Mouse (Mus musculus) right cerebral cortex, postnatal 4 days (tissue): ENCODE data around the gene Gng2.
"Not testable (repeated sequence)": the region's sequence is repeated elsewhere in the genome, so short reads cannot be mapped to it uniquely, and the experiment has no call there.

Experiments used
- DNase-seq: peaks from one replicate; pipeline ENCODE4 v3.0.0-alpha.2; 2022

The Gng2 gene

DNA sequence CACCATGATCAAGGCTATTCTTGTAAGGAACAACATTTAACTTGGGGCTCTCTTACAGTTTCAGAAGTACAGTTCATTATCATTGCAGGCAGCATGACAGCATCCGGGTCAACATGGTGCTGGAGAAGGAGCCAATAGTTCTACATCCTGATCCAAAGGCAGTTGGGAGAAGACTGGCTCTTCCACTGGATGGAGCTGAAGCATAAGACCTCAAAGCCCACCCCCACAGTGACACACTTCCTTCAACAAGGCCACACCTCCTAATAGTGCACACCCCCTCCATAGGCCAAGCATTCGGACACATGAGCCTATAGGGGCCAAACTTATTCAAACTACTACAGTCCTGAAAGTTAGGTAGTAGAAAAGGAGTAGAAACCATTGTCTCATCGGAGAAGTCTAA is 42.3 kb downstream of the Gng2 start:
- no peak for DNase-seq

DNA sequence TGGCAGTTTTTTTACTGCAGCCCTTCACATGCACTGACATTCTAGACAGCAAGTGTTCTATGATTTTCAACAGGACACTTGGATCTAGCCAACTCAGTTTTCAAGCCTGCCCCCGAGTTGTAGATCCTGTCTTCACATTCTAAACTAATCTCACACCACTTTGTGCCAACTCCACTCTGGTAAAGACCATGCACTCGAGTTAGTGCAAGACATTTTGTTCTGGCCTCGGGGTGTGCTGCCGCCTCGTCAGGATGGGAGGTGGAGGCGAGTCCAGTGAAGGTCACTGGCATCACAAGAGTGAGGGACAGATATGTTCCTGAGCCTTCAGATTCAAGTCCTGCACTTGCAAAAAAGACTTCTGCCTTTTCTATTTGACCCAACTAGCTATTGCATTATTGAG is 44.1 kb downstream of the Gng2 start:
- no peak for DNase-seq

DNA sequence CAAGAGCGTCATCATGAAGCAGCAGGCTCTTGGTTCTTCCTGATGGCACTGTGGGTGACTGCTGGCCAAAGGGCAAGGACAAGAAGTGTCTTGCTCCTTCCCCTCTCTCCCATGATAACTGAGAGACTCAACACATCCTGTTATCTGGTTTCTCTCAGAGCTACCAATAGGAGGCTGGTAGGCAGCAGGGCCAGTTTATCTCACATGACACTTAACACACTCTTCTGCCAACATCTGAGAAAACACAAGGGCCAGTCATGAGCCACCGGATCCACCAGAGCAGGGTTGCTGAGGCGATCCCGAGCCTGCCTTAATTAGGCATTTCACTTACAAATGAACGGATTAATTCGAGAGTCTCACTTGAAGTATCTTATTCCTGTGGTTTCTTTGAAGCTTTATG is 49.5 kb downstream of the Gng2 start:
- DNase-seq: no peak

DNA sequence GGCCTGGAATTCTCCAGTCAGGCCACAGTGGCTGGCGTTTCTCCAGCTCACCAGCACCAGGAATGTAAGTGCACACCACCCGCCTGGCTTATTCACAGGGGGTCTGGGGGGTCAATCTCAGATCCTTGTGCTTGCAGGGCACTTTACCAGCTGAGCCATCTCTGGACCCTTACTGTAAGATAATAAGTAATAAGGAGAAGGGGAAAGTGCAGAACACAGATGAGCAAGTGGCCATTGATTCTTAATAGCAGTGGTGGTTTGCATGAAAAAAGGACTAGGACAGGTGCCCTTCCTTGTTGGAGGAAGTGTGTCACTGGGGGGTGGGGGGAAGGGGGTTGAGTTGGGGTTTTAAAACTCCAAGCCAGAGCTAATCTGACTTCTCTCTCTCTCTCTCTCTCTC is 50.3 kb downstream of the Gng2 start:
- DNase-seq: no peak

DNA sequence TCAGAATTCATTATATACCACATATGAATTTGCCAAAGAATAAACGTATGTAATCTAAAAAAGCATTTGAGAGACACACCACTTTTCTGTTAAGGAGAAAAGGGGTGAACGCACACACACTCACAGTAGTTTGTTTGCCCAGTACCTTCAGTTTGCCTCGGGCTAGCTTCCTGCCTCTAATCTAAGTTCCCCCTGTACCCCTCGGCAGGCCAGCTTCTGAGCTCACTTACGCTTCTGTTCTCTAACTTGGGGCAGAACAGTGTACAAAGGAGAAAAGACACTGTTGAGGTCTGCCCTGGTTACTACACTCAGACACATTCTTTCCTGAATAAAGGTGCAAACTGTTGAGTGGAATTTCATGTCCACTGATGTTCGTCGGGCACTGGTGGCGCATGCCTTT is 51.1 kb downstream of the Gng2 start:
- DNase-seq: no peak

DNA sequence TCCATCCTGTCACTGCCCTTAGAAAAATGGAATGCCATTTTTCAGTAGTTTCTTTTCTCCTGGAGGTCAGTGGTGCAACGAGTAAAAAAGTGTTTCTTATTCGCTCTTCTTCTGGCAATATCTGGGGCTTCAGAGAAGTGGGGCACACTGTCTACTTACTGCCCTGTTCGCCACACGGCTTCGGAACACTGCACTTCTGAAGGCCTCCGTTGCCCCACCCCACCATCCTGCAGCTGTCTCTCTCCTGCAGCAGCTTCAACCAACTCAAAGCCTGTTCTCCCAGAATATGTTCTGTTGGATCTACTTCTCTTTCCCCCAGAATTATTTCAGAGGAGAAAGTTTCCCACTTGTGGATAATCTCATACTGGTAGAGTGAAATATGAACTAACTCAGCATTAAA is 52.3 kb downstream of the Gng2 start:
- DNase-seq: no peak

DNA sequence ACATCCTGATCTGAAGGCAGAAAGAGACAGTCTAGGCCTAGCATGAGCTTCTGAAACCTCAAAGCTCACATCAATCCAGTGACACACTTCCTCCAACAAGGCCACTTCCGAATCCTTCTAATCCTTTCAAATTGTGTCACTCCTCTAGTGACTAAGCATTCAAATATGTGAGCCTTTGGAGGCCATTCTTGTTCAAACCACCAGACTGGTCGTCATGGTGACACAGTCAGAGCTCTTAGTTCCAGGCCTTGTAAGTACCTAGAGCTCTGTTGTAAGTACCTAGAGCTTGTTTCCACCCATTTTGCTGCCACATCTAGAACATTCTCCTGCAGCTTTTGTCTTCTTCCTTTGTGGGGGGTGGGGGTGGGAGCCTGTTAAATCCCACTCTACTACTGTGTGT is 53.3 kb downstream of the Gng2 start:
- DNase-seq: no peak

DNA sequence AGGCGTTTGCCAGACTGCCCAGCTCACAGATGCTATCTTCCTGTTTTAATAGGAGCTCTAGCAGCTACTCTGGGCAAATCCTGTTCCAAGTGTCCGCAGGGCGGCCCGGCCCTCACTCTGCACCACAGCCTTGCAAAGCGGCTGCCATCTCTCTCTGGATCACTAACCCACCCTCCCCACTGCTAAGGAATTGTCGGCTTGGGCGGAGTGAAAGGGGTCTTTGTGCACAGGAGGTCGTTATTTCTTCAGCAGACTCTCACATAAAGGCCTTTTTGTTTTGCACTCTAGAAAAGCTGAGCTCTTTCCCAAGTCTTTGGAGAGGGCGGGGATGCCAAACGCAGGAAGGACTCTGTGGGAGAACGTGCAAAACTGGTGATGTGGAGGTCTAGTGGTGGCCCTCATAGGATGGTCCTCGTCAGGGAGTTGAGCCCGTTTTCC is 57.2 kb downstream of the Gng2 start:
- DNase-seq: no peak

DNA sequence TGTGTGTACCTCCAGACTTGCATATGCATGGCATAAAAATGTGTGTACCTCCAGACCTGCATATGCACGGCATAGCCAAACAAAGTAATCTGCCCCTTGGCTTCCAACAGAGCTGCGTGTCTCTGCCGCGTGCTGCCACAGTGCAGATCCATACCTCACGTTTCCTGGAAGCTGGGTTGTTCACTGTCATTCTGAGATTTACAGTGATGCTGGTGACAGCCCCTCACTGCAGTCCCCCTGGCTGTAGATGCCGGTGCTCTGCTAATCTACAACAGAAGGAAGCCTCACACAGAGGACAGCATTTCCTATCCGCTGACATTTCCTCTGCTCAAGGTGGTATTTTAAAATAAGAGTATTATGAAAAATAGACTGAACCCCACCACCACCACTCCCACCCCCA is 57.6 kb downstream of the Gng2 start:
- DNase-seq: no peak

DNA sequence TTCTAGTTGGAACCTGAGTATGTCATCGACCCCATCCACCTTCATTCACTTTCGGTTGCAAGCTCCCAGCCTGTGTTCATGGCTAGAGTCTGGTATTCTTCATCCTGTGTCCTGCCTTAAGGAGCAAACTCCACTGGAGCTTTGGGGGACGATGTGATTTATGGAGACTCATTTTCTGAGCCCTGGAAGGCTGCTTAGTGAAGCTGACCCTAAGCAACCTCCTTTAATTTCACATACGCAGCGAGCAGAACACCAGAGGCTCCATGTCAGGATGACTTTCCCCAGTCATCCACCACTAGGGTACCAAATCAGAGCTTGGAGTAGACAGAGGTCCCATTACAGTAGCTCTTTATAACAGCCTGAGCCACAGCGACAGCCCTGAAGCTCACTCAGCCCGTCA is 59.9 kb downstream of the Gng2 start:
- no peak for DNase-seq

DNA sequence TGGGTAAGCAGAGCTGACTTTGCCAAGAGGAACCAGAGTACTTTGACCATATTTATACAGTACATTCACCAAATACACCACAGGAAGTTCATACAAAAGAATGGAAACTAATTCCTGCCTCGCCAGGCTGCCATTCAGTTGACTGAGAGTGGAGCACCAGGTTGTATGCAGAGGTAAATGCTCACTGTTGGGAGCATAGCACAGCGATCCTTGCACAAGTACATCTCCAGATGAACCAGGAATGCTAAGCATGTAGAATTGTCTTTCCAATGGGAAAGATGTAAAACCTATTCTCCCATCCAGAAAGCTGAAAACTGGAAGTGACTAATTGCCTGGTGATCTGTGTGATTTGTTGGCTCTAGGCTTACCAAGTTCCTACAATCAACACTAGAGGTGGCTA is 61.1 kb downstream of the Gng2 start:
- no peak for DNase-seq

DNA sequence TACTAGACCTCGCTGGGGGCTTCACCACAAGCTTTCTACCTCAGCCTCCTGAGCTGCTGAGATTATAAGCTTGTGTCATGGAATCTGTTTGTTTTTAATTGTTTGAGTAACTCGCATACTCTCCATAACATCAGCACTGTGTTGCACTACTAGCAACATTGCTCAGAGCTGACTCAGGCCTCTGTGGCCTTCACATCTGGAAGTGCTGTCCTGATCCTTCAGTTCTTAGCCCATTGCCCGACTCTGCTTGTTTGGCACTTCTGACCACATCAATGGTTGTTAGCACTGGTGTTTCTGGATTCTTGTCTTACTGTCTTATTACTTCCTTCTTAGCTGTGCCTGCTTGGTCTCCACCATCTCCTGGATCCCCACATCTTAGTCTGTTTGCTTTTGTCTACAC is 64.5 kb downstream of the Gng2 start:
- DNase-seq: no peak

DNA sequence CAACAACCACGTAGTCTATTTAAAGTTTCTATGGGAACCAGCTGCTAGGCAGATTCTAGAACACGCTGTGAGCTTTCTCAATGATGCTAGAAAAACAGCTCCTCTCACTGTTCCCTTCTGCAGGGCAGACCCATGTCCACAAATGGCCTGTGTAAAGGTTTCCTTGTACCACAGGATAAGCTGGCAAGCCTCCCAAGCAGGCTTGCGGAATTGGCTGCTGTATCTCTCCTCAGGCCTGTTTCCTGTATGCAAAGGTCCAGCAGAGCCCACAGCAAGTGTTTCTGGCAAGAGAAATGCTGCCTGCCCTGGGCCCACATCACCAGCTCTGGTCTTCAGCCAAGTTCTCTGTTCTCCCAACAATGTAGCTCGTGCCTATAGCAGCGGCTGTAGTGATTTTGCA is 71.8 kb downstream of the Gng2 start:
- peak; percentile 63 for DNase-seq

DNA sequence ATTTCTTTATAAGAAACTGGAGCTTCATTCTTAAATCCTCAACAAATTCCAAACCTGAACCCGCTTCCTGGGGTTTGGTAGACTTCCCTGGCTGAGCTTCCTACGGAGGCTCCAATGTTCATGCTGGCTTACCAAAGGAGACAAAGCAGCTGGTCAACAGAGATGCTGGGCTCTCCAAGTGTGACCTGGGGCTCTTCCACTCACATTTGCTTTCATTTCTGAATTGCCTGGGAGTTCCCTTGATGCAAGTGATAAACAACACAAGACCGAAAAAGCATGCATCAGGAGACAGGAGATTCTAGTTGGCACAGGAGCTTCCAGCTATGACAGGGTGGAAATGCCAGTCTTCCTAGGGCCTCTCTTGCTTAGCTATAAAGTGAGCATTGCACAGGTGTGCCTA is 72.6 kb downstream of the Gng2 start:
- DNase-seq: no peak

DNA sequence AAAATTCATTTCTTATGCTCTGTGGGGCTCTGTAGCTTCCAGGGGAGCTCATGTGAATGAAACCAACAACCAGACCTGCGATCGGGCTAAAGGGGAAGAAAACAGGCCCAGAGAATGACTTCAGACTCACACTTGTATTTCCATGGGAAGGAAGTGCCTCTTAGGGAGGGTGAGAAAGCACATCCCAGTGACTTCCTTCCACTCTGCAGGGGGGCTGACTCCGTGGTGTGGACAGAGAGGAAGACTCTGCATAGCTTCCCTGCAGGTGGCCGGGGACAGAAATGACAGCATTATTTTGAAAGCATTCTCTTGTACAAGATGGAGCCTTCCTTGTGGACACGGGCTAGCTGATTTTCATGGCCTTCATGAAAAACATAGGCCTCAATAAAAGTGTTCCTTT is 73.4 kb downstream of the Gng2 start:
- no peak for DNase-seq

DNA sequence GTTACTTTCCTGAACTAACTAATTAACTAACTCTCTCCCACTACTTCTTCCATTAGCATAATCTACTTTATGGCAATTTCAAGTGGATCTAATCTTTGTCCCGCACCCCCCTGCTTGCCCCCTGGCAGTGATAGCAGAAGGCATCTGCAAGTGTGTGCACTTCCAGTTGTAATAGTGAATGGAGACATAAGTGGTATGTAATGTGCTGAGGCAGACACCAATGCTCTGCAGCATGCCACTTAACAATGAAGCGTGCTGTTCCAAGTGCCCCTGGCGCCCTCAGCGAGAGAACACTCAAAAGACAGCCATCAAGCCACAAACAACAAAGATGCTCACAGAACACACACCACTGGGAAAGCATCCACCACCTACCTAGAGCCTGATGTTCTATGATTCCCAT is 76.9 kb downstream of the Gng2 start:
- no peak for DNase-seq

DNA sequence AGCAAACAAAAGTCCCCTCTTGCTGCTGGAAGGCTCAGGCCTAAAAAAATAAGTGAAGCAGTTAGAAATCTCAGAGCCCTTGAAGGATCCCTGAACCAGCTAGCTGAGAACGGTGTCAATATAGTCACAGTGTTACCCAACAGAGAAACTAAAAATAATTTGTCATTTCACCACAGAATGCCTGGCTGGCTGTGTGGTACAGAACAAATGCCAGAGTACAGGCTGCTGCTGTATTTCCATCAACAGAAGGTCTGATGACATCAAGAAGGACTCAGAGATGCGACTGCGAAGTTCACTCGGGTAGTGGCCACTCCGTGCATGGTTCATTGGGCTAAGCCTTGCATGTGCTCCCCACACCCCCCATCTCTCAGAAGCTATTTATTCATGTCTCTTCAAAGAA is 89.9 kb downstream of the Gng2 start:
- DNase-seq: no peak

DNA sequence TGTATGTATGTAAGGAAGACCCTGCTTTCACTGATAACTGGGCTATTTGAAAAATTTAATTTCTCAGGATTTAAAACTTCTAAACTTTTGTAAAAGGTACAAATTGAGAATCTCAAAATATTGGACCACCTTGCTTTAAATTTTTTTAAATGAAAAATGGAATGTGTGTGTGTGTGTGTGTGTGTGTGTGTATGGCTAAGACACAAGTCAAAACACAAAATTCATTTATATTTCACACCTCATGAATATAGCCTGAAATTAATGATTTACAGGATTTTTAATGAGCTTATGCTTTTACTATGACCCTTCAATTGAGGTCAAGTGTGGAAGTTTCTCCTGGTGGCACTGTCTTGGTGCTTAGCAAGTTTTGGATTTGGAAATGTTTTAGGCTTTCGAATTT is 93.0 kb downstream of the Gng2 start:
- not testable (repeated sequence) for DNase-seq

DNA sequence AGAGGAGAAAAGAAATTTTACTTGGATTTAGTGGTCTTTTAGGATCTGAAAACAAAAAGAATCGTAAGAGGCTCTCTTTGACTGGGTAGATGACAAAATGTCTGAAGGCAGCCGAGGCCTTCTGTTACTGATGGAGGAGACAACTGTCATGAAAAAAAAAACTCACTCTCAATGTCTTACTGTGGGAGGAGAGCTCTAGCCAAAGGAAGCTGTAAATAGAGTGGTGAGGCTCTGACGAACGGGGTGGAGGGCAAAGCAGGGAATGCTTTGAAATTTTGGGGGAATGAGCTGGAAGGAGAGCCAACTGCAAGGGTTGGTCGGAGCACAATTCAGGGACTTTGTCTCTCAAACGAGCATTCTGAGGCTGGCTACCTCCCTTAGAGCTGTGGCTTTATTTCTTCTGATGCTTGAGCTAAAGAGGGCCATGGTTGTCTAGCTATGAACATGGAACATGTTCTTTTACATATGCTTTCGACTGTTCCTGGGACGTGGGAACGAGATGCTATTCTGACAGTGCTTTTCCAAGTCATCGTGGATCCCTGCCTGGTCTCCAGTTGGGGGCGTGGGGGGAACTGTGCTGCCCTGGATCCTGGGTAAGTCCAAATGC is 103.1 kb downstream of the Gng2 start:
- no peak for DNase-seq

DNA sequence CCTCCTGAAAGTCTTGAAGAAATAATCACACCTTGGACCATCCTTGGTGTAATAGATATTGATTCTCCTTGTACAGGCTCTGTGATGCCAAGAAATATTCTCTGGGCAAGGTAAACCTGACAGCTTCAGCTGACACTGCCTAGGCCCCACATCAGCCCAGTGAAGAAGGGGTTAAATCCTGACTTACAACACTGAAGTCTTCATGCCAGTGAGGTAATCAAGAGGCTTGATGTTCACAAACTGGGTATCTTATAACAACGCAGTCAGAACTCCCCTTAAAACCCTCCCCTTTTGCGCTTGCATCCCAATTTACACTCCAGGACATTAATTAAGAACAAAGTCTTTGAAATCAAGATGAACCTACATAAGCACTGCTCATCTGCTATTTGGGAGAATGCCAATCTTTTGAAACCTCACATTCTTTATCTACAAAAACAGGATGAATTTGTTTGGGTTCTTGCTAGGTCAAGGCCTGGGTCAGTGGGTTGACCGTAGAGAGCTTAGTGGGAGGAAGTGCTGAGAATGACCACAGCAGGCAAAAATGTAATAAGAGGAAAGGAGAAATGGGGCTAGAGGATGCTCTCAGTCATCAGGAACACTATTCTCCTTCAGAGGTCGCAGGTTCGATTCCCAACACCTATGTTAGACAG is 110.0 kb downstream of the Gng2 start:
- no peak for DNase-seq

DNA sequence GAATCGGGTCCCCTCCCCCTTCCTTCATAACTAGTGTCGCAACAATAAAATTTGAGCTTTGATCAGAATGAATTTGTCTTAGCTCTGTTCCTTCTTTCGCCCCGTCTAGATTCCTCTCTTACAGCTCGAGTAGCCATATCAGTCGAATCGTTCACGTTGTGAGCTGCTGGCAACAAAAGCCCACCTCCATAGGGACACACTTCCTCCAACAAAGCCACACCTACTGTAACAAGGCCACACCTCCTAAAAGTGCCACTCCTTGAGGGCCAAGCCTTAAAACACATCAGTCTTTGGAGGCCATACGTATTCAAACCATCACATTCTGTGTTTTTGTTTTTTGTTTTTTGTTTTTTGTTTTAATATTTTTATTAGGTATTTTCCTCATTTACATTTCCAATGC is 112.3 kb downstream of the Gng2 start:
- not testable (repeated sequence) for DNase-seq

DNA sequence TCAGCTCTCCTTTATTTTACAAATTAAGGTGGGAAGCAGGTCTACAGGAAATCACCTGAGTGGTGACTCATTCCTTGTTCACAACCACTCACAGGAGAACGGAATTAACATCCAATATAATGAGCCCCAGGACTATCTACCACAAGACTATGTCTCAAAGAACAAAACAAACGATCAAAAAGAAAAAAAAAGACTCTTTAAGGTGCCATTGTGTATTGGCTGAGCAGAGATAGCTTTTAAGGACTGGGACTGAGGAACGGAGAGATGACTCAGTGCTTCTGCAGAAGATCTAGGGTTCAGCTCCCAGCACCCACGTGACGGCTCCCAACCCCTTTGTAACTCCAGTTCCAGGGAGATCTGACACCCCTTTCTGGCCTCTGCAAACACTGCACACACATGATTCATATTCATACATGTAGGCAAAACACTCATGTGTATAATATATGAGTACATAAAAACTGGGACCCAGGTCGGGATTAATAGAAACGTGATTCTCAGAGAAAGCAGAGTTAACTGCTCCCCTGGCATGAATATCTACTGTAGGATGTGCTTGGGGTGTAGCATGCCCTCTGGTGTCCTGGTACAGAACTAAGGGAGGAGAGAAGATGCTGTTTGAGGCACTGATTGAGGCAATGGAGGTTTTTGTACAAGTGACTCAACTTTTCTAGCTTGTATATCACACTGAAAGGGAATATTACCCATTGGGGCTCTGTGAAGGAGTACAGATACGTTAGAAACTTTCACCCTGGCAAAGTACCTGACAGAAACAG is 115.9 kb downstream of the Gng2 start:
- DNase-seq: no peak

DNA sequence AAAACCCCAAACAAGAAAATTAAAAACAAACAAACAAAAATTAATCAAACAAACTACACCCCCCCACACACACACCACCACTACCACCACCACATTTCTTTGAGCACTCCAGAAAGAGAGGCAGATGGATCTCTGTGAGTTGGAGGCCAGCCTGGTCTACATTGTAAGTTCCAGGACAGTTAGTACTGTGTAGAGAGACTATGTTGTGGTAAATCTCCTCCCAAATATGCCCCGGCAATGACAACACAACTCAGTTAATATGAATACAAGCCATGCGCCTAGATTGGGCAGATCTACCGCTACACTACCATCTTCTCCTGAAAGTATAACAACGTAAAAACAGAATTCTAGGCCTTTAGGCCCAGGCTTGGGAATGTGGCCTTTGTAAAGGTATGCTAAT is 117.1 kb downstream of the Gng2 start:
- DNase-seq: no peak
